In genomic region chr10:129230737-129231136, GRCm38 (mm10) we compare ENCODE assay signal across 14 mouse cellular contexts. TPM values are rescaled to one million over a fixed set of nuclear protein-coding genes. Genes with fewer than 3 reads are reported as not detected.
"Had no signal": no experiment of that assay in that cellular context is flagged by ENCODE, and none has a peak within 500 bp of the region (broad histone marks: within the 10 kb centered on the region; RNA-seq: fewer than 3 reads in every experiment).

No protein-coding gene starts in this region.

- DNase-seq: lung, adult 18-20 months; lung, embryonic 14.5 days; lung, postnatal 10 days; lung, postnatal 4 days; midbrain, embryonic 14.5 days; retina, postnatal 1 day; right cerebral cortex, postnatal 14 days; right cerebral cortex, postnatal 4 days; spleen, adult 18-20 months; thymus, adult 2 months; thymus, postnatal 25 days; thymus, postnatal 4 days had no signal

RNA-seq across cellular contexts. Expression of gene Olfr774, which starts 5.3 kb away (rescaled TPM):
- total RNA-seq: megakaryocyte, adult 5-6 weeks; megakaryocyte-erythroid progenitor cell, adult 5-6 weeks had no signal

RNA-seq across cellular contexts. Expression of gene Olfr775, which starts 17.5 kb away (rescaled TPM):
- total RNA-seq: megakaryocyte, adult 5-6 weeks; megakaryocyte-erythroid progenitor cell, adult 5-6 weeks had no signal

RNA-seq across cellular contexts. Expression of gene Olfr776, which starts 28.2 kb away (rescaled TPM):
- total RNA-seq: megakaryocyte, adult 5-6 weeks; megakaryocyte-erythroid progenitor cell, adult 5-6 weeks had no signal

RNA-seq across cellular contexts. Expression of gene Olfr777, which starts 40.5 kb away (rescaled TPM):
- total RNA-seq: megakaryocyte, adult 5-6 weeks; megakaryocyte-erythroid progenitor cell, adult 5-6 weeks had no signal

RNA-seq across cellular contexts. Expression of gene Olfr773, which starts 43.5 kb away (rescaled TPM):
- total RNA-seq: megakaryocyte, adult 5-6 weeks; megakaryocyte-erythroid progenitor cell, adult 5-6 weeks had no signal
